Mouse (Mus musculus): ENCODE data around the gene Inpp5e. TPM values are rescaled to one million over a fixed set of nuclear protein-coding genes. Genes with fewer than 3 reads are reported as not detected.

Inpp5e gene
- total and polyA plus RNA-seq, 2 experiments = 2.4 to 8.7 TPM

DNA sequence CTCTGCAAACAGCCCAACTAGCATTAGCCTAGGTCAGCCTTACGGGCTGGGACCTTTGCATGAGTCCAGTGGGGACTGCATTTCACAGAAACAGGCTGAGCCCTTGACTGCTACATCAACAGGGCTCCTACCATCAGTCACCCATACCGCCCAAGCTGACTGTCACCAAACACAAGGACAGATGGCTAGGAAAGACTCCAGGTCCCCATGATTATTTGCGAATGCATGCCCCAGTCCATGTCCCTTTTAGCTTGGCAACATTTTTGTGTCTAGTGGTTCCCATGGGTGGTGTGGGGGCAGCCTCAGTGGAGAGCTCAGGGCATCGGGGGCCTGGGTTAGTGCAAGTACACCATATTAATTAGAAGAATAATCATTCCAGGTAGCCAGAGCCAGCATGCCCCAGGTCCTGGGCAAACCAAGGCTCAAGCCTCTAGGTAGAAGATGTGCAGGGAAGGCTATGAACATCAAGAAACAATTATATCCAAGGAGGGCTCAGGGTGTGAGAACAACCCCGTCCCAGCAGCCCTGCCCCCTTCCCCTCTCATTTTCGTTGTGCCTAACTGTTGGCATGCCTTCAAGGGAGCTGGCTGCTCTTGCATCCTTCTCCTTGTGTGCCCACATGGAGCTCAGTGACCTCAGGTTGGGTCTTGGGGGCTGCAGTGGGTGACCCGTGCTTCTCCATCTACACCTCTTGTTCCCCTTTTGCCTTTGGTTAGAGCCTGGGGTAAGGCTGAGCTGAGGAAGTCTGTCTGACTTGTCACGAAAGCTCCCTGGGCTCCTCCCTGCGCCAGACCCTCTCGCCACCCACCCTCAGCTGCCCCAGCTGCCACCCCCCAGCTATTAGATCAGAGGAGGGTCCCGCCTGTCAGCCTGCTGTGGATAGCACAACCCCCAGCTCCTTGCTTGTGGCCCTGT, 55.7 kb downstream of the Inpp5e start:
- peaks cover 4% of the 10 kb centered on the region; the same call in 1 of the 2 replicates for H3K79me2 ChIP-seq (ENCODE audit: control insufficient read depth, insufficient read depth, low read length)
- no peak for TF ChIP-seq CTCF (IDR thresholded peaks at IDR 0.05; ENCODE audit: low read depth, low read length)
- H3K27me3 ChIP-seq (ENCODE audit: control insufficient read depth, insufficient read depth, low read length) = no peaks in the 10 kb centered on the region
- H3K4me3 ChIP-seq (ENCODE audit: insufficient read depth, low read depth, low read length) = no peak overlapping the region
- H3K27ac ChIP-seq (replicated peaks; ENCODE audit: insufficient read depth, low read depth, low read length) = no peak overlapping the region
- no peaks in the 10 kb centered on the region for H3K36me3 ChIP-seq (ENCODE audit: control insufficient read depth, insufficient read depth, low read length)
- no peak overlapping the region for H3K9ac ChIP-seq (ENCODE audit: low read depth, low read length)
- H3K4me1 ChIP-seq (ENCODE audit: control insufficient read depth, insufficient read depth, low read length) = peaks cover 12% of the 10 kb centered on the region
- WGBS = 95% methylated on average over 11 of the region's 11 CpGs
- DNase-seq (ENCODE audit: extremely low read depth, low read depth, low spot score) = no peak

DNA sequence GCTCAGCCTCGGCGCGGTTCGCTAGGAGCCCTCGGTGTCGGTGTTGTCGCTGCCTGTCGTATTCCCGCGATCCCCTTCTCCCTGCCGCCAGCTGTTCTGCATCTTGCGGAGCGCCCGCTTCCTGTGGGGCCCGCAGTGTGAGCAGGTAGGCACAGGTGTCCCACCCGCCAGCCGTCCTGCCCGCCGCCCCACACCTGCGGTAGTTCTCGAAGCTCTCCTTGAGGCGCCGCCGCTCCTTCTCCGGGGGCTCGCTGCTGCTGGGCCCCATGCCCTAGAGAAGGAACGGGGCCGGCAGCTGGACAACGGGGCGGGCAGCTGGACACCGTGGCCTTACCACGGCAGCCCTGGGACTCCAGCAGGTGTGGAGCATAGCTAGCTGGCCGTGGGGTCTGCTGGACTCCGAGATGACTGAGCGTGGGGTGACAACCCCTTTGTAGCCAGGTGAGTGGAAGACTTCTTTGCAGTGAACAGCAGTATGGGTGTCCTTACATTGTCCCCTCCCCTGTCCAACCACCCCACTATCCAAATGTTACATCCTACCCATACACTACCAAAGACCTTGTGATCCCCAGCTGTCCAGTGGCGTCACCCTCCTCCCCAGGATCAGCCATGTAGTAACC, 56.6 kb downstream of the Inpp5e start:
- no peaks in the 10 kb centered on the region for H3K27me3 ChIP-seq (ENCODE audit: control insufficient read depth, insufficient read depth, low read length)
- TF ChIP-seq POLR2A (IDR thresholded peaks at IDR 0.05; ENCODE audit: extremely low read depth, insufficient read depth, low read length) (no peak), CTCF (IDR thresholded peaks at IDR 0.05; ENCODE audit: low read depth, low read length) (no peak)
- 5% methylated on average over 36 of the region's 36 CpGs for WGBS
- H3K4me3 ChIP-seq (ENCODE audit: insufficient read depth, low read depth, low read length) = peak overlapping the region; percentile 63
- H3K79me2 ChIP-seq (ENCODE audit: control insufficient read depth, insufficient read depth, low read length) = peaks cover 4% of the 10 kb centered on the region; the same call in 1 of the 2 replicates
- no peak overlapping the region for H3K27ac ChIP-seq (replicated peaks; ENCODE audit: insufficient read depth, low read depth, low read length)
- peak overlapping the region; percentile 84 for H3K9ac ChIP-seq (ENCODE audit: low read depth, low read length)
- no peak for DNase-seq (ENCODE audit: extremely low read depth, low read depth, low spot score)
- H3K36me3 ChIP-seq (ENCODE audit: control insufficient read depth, insufficient read depth, low read length) = no peaks in the 10 kb centered on the region
- H3K4me1 ChIP-seq (ENCODE audit: control insufficient read depth, insufficient read depth, low read length) = peaks cover 12% of the 10 kb centered on the region

DNA sequence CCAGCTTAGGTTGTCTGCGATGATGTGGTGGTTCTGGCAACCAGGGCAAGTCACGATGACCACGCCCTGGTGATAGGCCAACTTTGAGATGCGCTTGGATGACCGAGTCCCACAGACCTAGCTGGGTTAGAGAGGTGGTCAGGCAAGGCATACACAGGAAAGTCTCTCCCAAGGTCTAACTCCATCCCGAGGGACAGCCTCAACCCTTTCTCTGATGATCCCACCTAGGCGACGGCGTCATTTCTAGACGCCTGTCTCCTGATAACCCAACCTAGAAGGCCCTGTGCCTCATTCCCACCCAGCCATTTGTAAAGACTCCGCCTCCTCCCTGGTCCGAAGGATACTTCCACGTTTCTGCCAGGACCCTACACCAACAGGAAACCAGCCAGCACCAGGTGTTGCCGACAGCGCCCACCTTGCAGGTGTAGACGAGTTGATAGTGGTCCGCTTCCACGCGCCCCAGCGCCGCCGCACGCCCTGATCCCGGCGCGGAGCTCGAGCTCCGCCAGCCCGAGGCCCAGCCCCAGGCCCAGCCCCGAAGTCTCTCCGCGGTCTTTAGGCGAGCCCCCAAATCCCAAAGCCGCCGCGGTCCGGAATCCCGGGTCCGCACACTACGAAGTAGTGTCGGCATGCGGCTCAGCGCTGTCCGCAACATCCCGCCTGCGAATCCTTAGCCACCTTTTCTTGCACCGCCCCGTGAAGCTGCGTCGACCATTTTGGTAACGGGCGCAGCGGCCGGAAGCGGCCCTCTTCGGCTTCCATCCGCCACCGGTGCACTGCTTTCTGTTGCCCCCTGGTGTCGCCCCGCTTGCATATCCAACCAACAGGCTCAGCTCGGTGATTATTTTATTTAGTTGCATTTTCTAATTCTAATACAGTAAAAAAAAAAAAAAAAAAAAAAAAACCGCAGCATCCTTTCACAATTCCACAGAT, 57.4 kb downstream of the Inpp5e start, which contains the start of gene Dnlz:
Dnlz (minus strand) TSS at position 753 of the 933 bp plus-strand sequence.
- DNase-seq (ENCODE audit: extremely low read depth, low read depth, low spot score) = peak; percentile 79

DNA sequence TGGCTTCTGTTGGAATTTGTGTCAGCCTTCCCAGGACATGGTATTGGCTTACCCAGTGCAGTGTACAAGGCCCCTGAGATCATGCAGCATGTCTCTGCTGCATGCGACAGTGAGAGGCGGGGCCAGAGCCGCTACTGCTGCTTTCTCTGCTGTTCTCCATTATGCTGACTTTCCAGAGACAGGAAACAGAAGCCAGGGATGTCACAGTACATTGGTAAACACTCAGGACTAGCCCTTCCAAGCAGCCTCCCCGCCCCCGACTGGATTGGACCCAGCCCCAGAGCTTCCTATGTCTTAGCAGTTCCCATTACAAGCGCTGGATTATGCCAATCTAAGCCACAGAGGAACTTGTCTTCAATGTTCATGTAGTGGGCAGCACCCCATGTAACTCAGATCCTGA, 60.8 kb downstream of the Inpp5e start:
- peak; percentile 38 for DNase-seq (ENCODE audit: extremely low read depth, low read depth, low spot score)
- no peak overlapping the region for H3K9ac ChIP-seq (ENCODE audit: low read depth, low read length)
- no peaks in the 10 kb centered on the region for H3K36me3 ChIP-seq (ENCODE audit: control insufficient read depth, insufficient read depth, low read length)
- no peaks in the 10 kb centered on the region for H3K27me3 ChIP-seq (ENCODE audit: control insufficient read depth, insufficient read depth, low read length)
- 66% methylated on average over 6 of the region's 6 CpGs for WGBS
- H3K4me3 ChIP-seq (ENCODE audit: insufficient read depth, low read depth, low read length) = no peak overlapping the region
- peaks cover 4% of the 10 kb centered on the region; the same call in 1 of the 2 replicates for H3K79me2 ChIP-seq (ENCODE audit: control insufficient read depth, insufficient read depth, low read length)
- peaks cover 12% of the 10 kb centered on the region for H3K4me1 ChIP-seq (ENCODE audit: control insufficient read depth, insufficient read depth, low read length)
- TF ChIP-seq POLR2A (IDR thresholded peaks at IDR 0.05; ENCODE audit: extremely low read depth, insufficient read depth, low read length) (no peak), CTCF (IDR thresholded peaks at IDR 0.05; ENCODE audit: low read depth, low read length) (no peak)
- peak overlapping the region; percentile 38 for H3K27ac ChIP-seq (replicated peaks; ENCODE audit: insufficient read depth, low read depth, low read length)

More for the DNA sequence above, 57.4 kb downstream of the Inpp5e start, which contains the start of gene Dnlz:
- Histone ChIP-seq H3K36me3 (ENCODE audit: control insufficient read depth, insufficient read depth, low read length) (no peaks in the 10 kb centered on the region), H3K4me3 (ENCODE audit: insufficient read depth, low read depth, low read length) (peak within 1 kb of the TSS; percentile 63), H3K27ac (replicated peaks; ENCODE audit: insufficient read depth, low read depth, low read length) (peak within 1 kb of the TSS; percentile 41), H3K4me1 (ENCODE audit: control insufficient read depth, insufficient read depth, low read length) (peaks cover 12% of the 10 kb centered on the region), H3K9ac (ENCODE audit: low read depth, low read length) (peak within 1 kb of the TSS; percentile 84), H3K27me3 (ENCODE audit: control insufficient read depth, insufficient read depth, low read length) (no peaks in the 10 kb centered on the region), H3K79me2 (ENCODE audit: control insufficient read depth, insufficient read depth, low read length) (peaks cover 4% of the 10 kb centered on the region; the same call in 1 of the 2 replicates)
- TF ChIP-seq CTCF (IDR thresholded peaks at IDR 0.05; ENCODE audit: low read depth, low read length) (peak; percentile 78), POLR2A (IDR thresholded peaks at IDR 0.05; ENCODE audit: extremely low read depth, insufficient read depth, low read length) (0 out of 2 replicates have a peak, but pooled peaks have one; percentile 14)
- under 1% methylated on average over 62 of the region's 62 CpGs for WGBS

Other genes starting within 250 kb of the Inpp5e start
- not detected in 2 replicates for gene Lhx3, start 200.9 kb downstream of the Inpp5e start, total RNA-seq (2014; rRNA removed)
- gene Lhx3, start 200.9 kb downstream of the Inpp5e start, polyA plus RNA-seq (2012; rRNA removed) = not detected in 2 replicates
- 4.1 and 4.2 TPM in 2 replicates for gene Qsox2, start 171.7 kb downstream of the Inpp5e start, total RNA-seq (2014; rRNA removed)
- 4.4 and 4.9 TPM in 2 replicates for gene Qsox2, start 171.7 kb downstream of the Inpp5e start, polyA plus RNA-seq (2012; rRNA removed)
- gene Ccdc187, start 114.6 kb downstream of the Inpp5e start, total RNA-seq (2014; rRNA removed) = under 0.01 TPM in 1 of 2 replicates, not detected in the other
- 0.04 TPM in 1 of 2 replicates, not detected in the other for gene Ccdc187, start 114.6 kb downstream of the Inpp5e start, polyA plus RNA-seq (2012; rRNA removed)
- gene Gpsm1, start 93.7 kb downstream of the Inpp5e start, total RNA-seq (2014; rRNA removed) = 0.74 and 1.6 TPM in 2 replicates
- gene Gpsm1, start 93.7 kb downstream of the Inpp5e start, polyA plus RNA-seq (2012; rRNA removed) = 1.9 and 2.1 TPM in 2 replicates
- gene Dnlz, start 57.1 kb downstream of the Inpp5e start, total RNA-seq (2014; rRNA removed) = 8.7 and 10.7 TPM in 2 replicates
- 16.4 and 22.4 TPM in 2 replicates for gene Dnlz, start 57.1 kb downstream of the Inpp5e start, polyA plus RNA-seq (2012; rRNA removed)
- 0.81 and 0.92 TPM in 2 replicates for gene Card9, start 48.3 kb downstream of the Inpp5e start, total RNA-seq (2014; rRNA removed)
- gene Card9, start 48.3 kb downstream of the Inpp5e start, polyA plus RNA-seq (2012; rRNA removed) = 0.40 and 0.84 TPM in 2 replicates
- 6.4 and 7.5 TPM in 2 replicates for gene Snapc4, start 28.6 kb downstream of the Inpp5e start, total RNA-seq (2014; rRNA removed)
- gene Snapc4, start 28.6 kb downstream of the Inpp5e start, polyA plus RNA-seq (2012; rRNA removed) = 9.1 and 14.3 TPM in 2 replicates
- 31.5 and 32.8 TPM in 2 replicates for gene Entr1, start 19.9 kb downstream of the Inpp5e start, total RNA-seq (2014; rRNA removed)
- 41.0 and 45.0 TPM in 2 replicates for gene Entr1, start 19.9 kb downstream of the Inpp5e start, polyA plus RNA-seq (2012; rRNA removed)
- gene Pmpca, start 19.9 kb downstream of the Inpp5e start, total RNA-seq (2014; rRNA removed) = 38.2 and 40.8 TPM in 2 replicates
- 35.7 and 52.0 TPM in 2 replicates for gene Pmpca, start 19.9 kb downstream of the Inpp5e start, polyA plus RNA-seq (2012; rRNA removed)
- 44.5 and 53.2 TPM in 2 replicates for gene Sec16a, start 36.0 kb upstream of the Inpp5e start, total RNA-seq (2014; rRNA removed)
- 70.5 and 78.2 TPM in 2 replicates for gene Sec16a, start 36.0 kb upstream of the Inpp5e start, polyA plus RNA-seq (2012; rRNA removed)
- 6.2 and 13.8 TPM in 2 replicates for gene Notch1, start 107.5 kb upstream of the Inpp5e start, total RNA-seq (2014; rRNA removed)
- 9.1 and 9.7 TPM in 2 replicates for gene Notch1, start 107.5 kb upstream of the Inpp5e start, polyA plus RNA-seq (2012; rRNA removed)
- 58.6 and 67.0 TPM in 2 replicates for gene Egfl7, start 170.8 kb upstream of the Inpp5e start, total RNA-seq (2014; rRNA removed)
- gene Egfl7, start 170.8 kb upstream of the Inpp5e start, polyA plus RNA-seq (2012; rRNA removed) = 60.7 and 90.0 TPM in 2 replicates
- not detected in 2 replicates for gene Gm20532, start 177.4 kb upstream of the Inpp5e start, total RNA-seq (2014; rRNA removed)
- not detected in 2 replicates for gene Gm20532, start 177.4 kb upstream of the Inpp5e start, polyA plus RNA-seq (2012; rRNA removed)
- 116 and 153 TPM in 2 replicates for gene Agpat2, start 195.2 kb upstream of the Inpp5e start, total RNA-seq (2014; rRNA removed)
- 421 and 511 TPM in 2 replicates for gene Agpat2, start 195.2 kb upstream of the Inpp5e start, polyA plus RNA-seq (2012; rRNA removed)
- 0.09 and 0.13 TPM in 2 replicates for gene Fam69b, start 219.3 kb upstream of the Inpp5e start, total RNA-seq (2014; rRNA removed)
- gene Fam69b, start 219.3 kb upstream of the Inpp5e start, polyA plus RNA-seq (2012; rRNA removed) = 0.41 and 0.60 TPM in 2 replicates